In the genomic region with DNA sequence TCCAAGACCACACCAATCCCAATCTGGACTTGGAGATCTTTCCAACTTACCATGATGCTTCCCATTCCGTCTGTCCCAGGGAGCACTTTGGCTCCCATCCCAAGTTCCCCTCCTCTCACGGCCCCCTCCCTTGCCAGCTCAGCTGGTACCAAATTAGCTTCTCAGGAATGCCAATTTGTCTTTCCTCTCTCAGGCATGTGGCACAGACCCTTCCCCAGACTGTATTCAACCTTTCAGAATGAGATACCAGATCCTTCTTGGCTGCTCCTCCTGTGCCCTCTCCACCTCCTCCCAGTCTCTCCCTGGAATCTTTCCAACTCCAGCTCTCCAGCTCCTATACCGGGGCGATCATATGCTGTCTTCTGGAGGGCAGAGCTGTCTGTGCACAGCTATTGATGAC, we compare ENCODE assay signal across 15 mouse cellular contexts.
DNase-seq lines count a peak whose midpoint lies in the region; ATAC-seq and TF ChIP-seq lines count a peak whose summit lies in the region.
"Had no signal": no experiment of that assay in that cellular context is flagged by ENCODE, and none has a peak within 500 bp of the region (broad histone marks: within the 10 kb centered on the region; RNA-seq: fewer than 3 reads in every experiment).

No protein-coding gene starts in this region.

- no peak for TF ChIP-seq CTCF in layer of hippocampus, adult 2 months (conservative IDR thresholded peaks at IDR 0.05)

- no peak overlapping the region for H3K9ac ChIP-seq in embryonic facial prominence, embryonic 14.5 days (ENCODE audit: low read depth, low read length)
- H3K9ac ChIP-seq in liver, embryonic 11.5 days (ENCODE audit: low read depth, low read length) = no peak overlapping the region
- H3K9ac ChIP-seq: heart, embryonic 13.5 days; limb, embryonic 15.5 days had no signal

- no peaks in the 10 kb centered on the region for H3K9me3 ChIP-seq in embryonic facial prominence, embryonic 14.5 days (ENCODE audit: control insufficient read depth, low read length)
- no peaks in the 10 kb centered on the region for H3K9me3 ChIP-seq in embryonic facial prominence, embryonic 10.5 days
- H3K9me3 ChIP-seq in liver, embryonic 11.5 days (ENCODE audit: control insufficient read depth, low read length) = no peaks in the 10 kb centered on the region
- H3K9me3 ChIP-seq: heart, embryonic 13.5 days; limb, embryonic 15.5 days had no signal

- WGBS in embryonic facial prominence, embryonic 14.5 days = 49% methylated on average over 4 of the region's 4 CpGs
- WGBS in embryonic facial prominence, embryonic 10.5 days = 83% methylated on average over 4 of the region's 4 CpGs
- 63% methylated on average over 4 of the region's 4 CpGs for WGBS in liver, embryonic 11.5 days

- no peak overlapping the region for H3K4me3 ChIP-seq in embryonic facial prominence, embryonic 14.5 days (ENCODE audit: low read depth, low read length)
- H3K4me3 ChIP-seq in embryonic facial prominence, embryonic 10.5 days = no peak overlapping the region
- no peak overlapping the region for H3K4me3 ChIP-seq in layer of hippocampus, adult 2 months
- H3K4me3 ChIP-seq in liver, embryonic 11.5 days (ENCODE audit: low read depth, low read length) = no peak overlapping the region
- H3K4me3 ChIP-seq: erythroblast, embryonic 14.5 days; heart, embryonic 13.5 days; limb, embryonic 15.5 days had no signal

- ATAC-seq in embryonic facial prominence, embryonic 14.5 days (ENCODE audit: low read depth) = no peak
- ATAC-seq in cerebellum, adult (ENCODE audit: insufficient number of reproducible peaks, low FRiP score, low TSS enrichment) = peak; percentile 18; the same call in 1 of the 2 replicates
- no peak for ATAC-seq in liver, embryonic 11.5 days (replicated peaks; ENCODE audit: low FRiP score)
- ATAC-seq: intestine, embryonic 16.5 days; lung, postnatal 0 days had no signal

- no peaks in the 10 kb centered on the region for H3K27me3 ChIP-seq in embryonic facial prominence, embryonic 14.5 days (replicated peaks; ENCODE audit: control insufficient read depth, insufficient read depth, low read length)
- H3K27me3 ChIP-seq in embryonic facial prominence, embryonic 10.5 days (replicated peaks; ENCODE audit: low read depth, poor library complexity, severe bottlenecking) = peaks cover 13% of the 10 kb centered on the region; the same call in 1 of the 2 replicates
- no peaks in the 10 kb centered on the region; the same call in 1 of the 2 replicates for H3K27me3 ChIP-seq in liver, embryonic 11.5 days (replicated peaks; ENCODE audit: control insufficient read depth, insufficient read depth, low read length)
- H3K27me3 ChIP-seq: limb, embryonic 15.5 days had no signal

- peak; percentile 24 for DNase-seq in embryonic facial prominence, embryonic 14.5 days (ENCODE audit: low spot score)
- no peak for DNase-seq in embryonic facial prominence, embryonic 10.5 days (ENCODE audit: low spot score)
- no peak for DNase-seq in layer of hippocampus, adult 2 months (ENCODE audit: low spot score in 2 of 2)
- no peak for DNase-seq in layer of hippocampus, adult 8-10 months (ENCODE audit: low spot score in 2 of 2)
- peak; percentile 62 to 70 for DNase-seq in cerebellum, postnatal 36 days
- no peak for DNase-seq in liver, embryonic 11.5 days (ENCODE audit: low spot score)
- DNase-seq in frontal cortex, postnatal 10 days (ENCODE audit: low spot score in 2 of 2) = no peak
- DNase-seq: kidney, postnatal 14 days; thymus, adult 18-20 months had no signal

- H3K27ac ChIP-seq in embryonic facial prominence, embryonic 14.5 days (replicated peaks; ENCODE audit: low read depth, low read length) = no peak overlapping the region
- no peak overlapping the region for H3K27ac ChIP-seq in embryonic facial prominence, embryonic 10.5 days (replicated peaks)
- peak overlapping the region; percentile 4; the same call in 1 of the 2 replicates for H3K27ac ChIP-seq in layer of hippocampus, adult 2 months
- no peak overlapping the region for H3K27ac ChIP-seq in liver, embryonic 11.5 days (ENCODE audit: low read depth, low read length)
- H3K27ac ChIP-seq: limb, embryonic 15.5 days had no signal

- no peaks in the 10 kb centered on the region for H3K36me3 ChIP-seq in embryonic facial prominence, embryonic 14.5 days (ENCODE audit: control insufficient read depth, insufficient read depth, low read length)
- H3K36me3 ChIP-seq in embryonic facial prominence, embryonic 10.5 days (replicated peaks) = no peaks in the 10 kb centered on the region
- H3K36me3 ChIP-seq in liver, embryonic 11.5 days (ENCODE audit: control insufficient read depth, insufficient read depth, low read length) = no peaks in the 10 kb centered on the region
- H3K36me3 ChIP-seq: heart, embryonic 13.5 days; limb, embryonic 15.5 days had no signal

- no peak overlapping the region for H3K4me2 ChIP-seq in embryonic facial prominence, embryonic 14.5 days (ENCODE audit: low read depth, low read length)
- H3K4me2 ChIP-seq in liver, embryonic 11.5 days = no peak overlapping the region
- H3K4me2 ChIP-seq: heart, embryonic 13.5 days; limb, embryonic 15.5 days had no signal

- H3K4me1 ChIP-seq in embryonic facial prominence, embryonic 14.5 days (ENCODE audit: control insufficient read depth, insufficient read depth, low read length) = peaks cover 6% of the 10 kb centered on the region; the same call in 1 of the 2 replicates
- peaks cover 7% of the 10 kb centered on the region for H3K4me1 ChIP-seq in embryonic facial prominence, embryonic 10.5 days
- H3K4me1 ChIP-seq in liver, embryonic 11.5 days (replicated peaks; ENCODE audit: control insufficient read depth, insufficient read depth, low read length) = no peaks in the 10 kb centered on the region

Comparison
In these comparisons a context has a peak if more than half of its experiments do, and no peak if none do; other contexts are left out.
1. DNase-seq: peak in embryonic facial prominence, embryonic 14.5 days (single experiment) and cerebellum, postnatal 36 days (2 of 2); none in embryonic facial prominence, embryonic 10.5 days (single experiment), layer of hippocampus, adult 2 months (0 of 2), layer of hippocampus, adult 8-10 months (0 of 2), liver, embryonic 11.5 days (single experiment) and frontal cortex, postnatal 10 days (0 of 2).